Mouse (Mus musculus): ENCODE data around the gene Ankmy1. TPM values are rescaled to one million over a fixed set of nuclear protein-coding genes. Genes with fewer than 3 reads are reported as not detected.
A peak's percentile ranks its signal among the peaks of the same experiment; 100 is the strongest.

Gene Ankmy1
- polyA plus RNA-seq, 1 experiment from 2014 or later: 1.6 TPM

DNA sequence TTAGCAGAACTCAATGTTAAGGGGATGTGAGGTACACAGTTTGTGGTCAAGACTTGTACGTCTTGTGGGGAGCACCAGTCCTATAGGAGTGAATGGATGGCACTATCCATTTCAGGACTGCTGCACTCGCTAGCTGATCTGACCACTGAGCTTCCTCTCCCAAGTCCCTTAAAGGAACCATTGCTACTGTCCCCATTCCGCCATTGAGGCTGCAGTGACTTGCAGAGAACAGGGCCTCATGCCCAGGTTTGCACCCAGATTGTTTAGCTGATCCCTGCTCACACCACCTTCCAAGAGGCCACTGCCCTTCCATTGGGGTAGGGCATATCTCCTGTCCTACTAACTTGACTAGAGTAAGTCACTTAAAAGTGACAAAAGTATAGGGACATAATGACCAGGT is 6.0 kb upstream of the Ankmy1 start:
- Histone ChIP-seq H3K27me3 (ENCODE audit: control insufficient read depth, insufficient read depth, low read length) (0 out of 2 replicates have a peak, but pooled peaks cover 5% of the 10 kb centered on the region), H3K9me3 (ENCODE audit: control insufficient read depth, low read length) (no peaks in the 10 kb centered on the region), H3K27ac (replicated peaks; ENCODE audit: low read depth, low read length) (no peak overlapping the region), H3K36me3 (ENCODE audit: control insufficient read depth, insufficient read depth, low read length) (no peaks in the 10 kb centered on the region), H3K4me3 (replicated peaks; ENCODE audit: low read depth, low read length) (no peak overlapping the region), H3K9ac (replicated peaks; ENCODE audit: low read length) (no peak overlapping the region), H3K4me1 (ENCODE audit: control insufficient read depth, insufficient read depth, low read length) (peaks cover 36% of the 10 kb centered on the region), H3K4me2 (ENCODE audit: low read length) (no peak overlapping the region)
- ATAC-seq (ENCODE audit: low FRiP score, low TSS enrichment): no peak
- 93% methylated on average over 3 of the region's 3 CpGs for WGBS
- no peak for DNase-seq

DNA sequence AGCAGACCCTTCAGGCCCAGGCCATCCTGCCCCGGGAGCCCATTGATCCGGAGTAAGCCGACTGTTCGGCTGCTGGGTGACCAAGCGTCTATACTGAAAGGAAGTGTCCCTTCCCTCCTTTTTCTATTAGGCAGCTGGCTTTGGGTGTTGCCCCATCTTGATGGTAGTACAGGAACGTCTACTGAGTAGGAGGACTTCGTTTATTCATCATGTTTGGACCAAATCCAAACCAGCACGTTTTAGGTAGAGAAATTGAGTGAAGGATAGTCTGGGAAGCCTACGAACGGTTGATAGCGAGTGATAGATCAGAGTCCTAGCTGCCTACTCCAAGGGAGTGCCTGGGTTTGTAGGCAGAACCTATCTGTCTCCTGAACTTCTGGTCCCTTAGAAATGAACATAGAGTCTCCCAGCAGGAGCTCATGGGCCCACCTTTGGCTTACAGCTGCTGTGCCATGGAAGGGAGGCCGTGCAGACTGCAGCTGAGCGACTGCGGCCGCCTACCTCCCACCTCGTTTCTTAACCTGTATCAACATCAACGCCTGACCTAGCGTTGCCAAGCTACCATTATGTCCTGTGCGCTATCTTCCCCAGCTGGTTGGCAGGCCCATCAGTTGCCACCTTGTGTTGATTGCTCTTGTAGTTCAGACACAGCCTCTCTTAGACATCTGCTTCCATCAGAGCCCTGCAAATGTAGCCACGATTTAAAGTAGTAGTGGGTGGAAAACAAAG is 5.1 kb upstream of the Ankmy1 start:
- Histone ChIP-seq H3K4me1 (ENCODE audit: control insufficient read depth, insufficient read depth, low read length) (peaks cover 38% of the 10 kb centered on the region), H3K36me3 (ENCODE audit: control insufficient read depth, insufficient read depth, low read length) (no peaks in the 10 kb centered on the region), H3K27me3 (ENCODE audit: control insufficient read depth, insufficient read depth, low read length) (0 out of 2 replicates have a peak, but pooled peaks cover 5% of the 10 kb centered on the region), H3K4me3 (replicated peaks; ENCODE audit: low read depth, low read length) (peak overlapping the region; percentile 69), H3K9me3 (ENCODE audit: control insufficient read depth, low read length) (no peaks in the 10 kb centered on the region), H3K4me2 (ENCODE audit: low read length) (peak overlapping the region; percentile 78), H3K27ac (replicated peaks; ENCODE audit: low read depth, low read length) (peak overlapping the region; percentile 88), H3K9ac (replicated peaks; ENCODE audit: low read length) (peak overlapping the region; percentile 68)
- no peak for ATAC-seq (ENCODE audit: low FRiP score, low TSS enrichment)
- WGBS: 48% methylated on average over 20 of the region's 20 CpGs
- DNase-seq: no peak

DNA sequence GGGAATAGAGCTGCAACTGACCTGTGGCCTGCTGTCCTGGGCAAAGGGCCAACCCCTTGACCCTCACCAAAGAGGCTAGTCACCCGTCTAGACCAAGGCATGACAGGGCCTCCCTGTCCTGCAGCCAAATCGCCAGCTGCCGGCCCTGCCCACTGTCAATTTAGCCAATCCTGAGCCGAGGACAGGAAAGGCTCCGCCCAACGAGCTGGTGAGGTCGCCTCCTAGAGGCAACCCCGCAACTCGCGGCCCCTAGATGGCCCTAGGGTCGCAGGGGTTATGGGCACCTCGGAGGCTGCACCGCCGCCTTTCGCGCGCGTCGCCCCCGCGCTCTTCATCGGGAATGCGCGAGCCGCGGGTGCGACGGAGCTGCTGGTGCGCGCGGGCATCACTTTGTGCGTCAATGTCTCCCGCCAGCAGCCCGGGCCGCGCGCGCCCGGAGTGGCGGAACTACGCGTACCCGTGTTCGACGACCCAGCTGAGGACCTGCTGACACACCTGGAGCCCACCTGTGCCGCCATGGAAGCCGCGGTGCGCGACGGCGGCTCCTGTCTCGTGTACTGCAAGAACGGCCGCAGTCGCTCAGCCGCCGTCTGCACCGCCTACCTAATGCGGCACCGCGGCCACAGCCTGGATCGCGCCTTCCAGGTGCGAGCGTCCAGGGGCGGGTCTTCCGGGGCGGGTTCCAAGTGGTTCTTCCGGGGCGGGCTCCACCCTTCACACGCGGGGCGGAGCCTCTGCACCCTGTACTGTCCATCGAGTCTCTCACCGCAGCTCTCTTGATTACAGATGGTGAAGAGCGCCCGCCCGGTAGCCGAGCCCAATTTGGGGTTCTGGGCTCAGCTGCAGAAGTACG is 4.3 kb upstream of the Ankmy1 start, which contains the start of gene Dusp28:
Gene Dusp28, plus strand, starts transcription at position 203 of the 853 bp plus-strand sequence.
- peak within 1 kb of the TSS; percentile 68 for H3K9ac ChIP-seq (replicated peaks; ENCODE audit: low read length)
- peak within 1 kb of the TSS; percentile 88 for H3K27ac ChIP-seq (replicated peaks; ENCODE audit: low read depth, low read length)
- ATAC-seq (ENCODE audit: low FRiP score, low TSS enrichment): peak; percentile 90
- peak; percentile 94 for DNase-seq
- H3K4me2 ChIP-seq (ENCODE audit: low read length): peak within 1 kb of the TSS; percentile 78
- WGBS: under 1% methylated on average over 81 of the region's 81 CpGs
- H3K9me3 ChIP-seq (ENCODE audit: control insufficient read depth, low read length): no peaks in the 10 kb centered on the region
- peaks cover 33% of the 10 kb centered on the region for H3K4me1 ChIP-seq (ENCODE audit: control insufficient read depth, insufficient read depth, low read length)
- H3K36me3 ChIP-seq (ENCODE audit: control insufficient read depth, insufficient read depth, low read length): no peaks in the 10 kb centered on the region
- H3K27me3 ChIP-seq (ENCODE audit: control insufficient read depth, insufficient read depth, low read length): 0 out of 2 replicates have a peak, but pooled peaks cover 5% of the 10 kb centered on the region
- H3K4me3 ChIP-seq (replicated peaks; ENCODE audit: low read depth, low read length): peak within 1 kb of the TSS; percentile 69

DNA sequence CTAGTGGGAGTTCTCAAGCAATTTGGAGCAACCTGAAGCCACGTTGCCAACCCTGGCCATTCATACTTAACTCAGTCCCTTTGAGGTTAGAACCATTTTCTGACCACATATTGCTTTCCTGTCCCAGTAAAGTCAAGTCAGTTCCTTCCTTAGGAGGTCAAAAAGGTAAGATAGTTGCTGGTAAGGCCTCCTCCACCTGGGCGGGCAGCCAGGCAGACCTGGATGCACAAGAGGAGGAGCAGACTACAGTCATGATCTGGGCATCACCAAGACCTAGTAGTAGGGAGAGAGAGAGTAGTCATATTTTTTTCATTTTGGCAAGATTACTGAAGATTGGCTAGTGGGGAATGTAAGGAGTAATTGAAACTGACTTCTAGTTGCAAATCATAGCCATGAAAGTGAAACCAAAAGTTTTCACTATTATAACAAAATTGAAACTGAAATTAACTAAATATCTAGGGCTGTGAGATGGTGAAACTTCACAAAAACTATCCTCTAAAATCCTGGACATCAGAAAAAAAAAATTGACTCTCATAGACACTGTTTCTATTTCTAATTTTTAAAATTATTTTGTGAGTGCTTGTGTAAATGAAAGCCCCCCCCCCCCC is 3.1 kb upstream of the Ankmy1 start:
- WGBS: 96% methylated on average over 2 of the region's 2 CpGs
- no peak for ATAC-seq (ENCODE audit: low FRiP score, low TSS enrichment)

DNA sequence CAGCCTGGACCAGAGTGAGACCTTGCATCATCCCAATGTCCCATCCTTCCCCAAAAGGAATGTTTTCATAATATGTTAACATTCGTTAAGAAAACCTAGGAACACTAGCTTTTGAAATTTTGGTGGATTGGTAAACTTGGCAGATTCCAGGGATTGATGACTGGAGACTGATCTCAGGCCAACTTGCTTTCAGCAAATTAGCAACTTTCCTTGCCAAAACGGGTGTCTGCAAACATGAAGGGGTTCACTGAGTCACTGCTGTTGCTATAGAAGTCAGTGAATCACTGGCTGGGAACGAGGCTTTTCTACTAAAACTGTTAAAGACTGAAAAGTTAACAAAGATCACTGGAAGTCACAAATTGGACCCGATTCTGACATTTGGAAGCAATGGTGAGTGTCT is 921 bp upstream of the Ankmy1 start:
- H3K4me1 ChIP-seq (ENCODE audit: control insufficient read depth, insufficient read depth, low read length): peaks cover 15% of the 10 kb centered on the region; the same call in 1 of the 2 replicates
- 75% methylated on average over 4 of the region's 4 CpGs for WGBS

More for the DNA sequence above, 3.1 kb upstream of the Ankmy1 start:
- Histone ChIP-seq H3K9me3 (ENCODE audit: control insufficient read depth, low read length) (no peaks in the 10 kb centered on the region), H3K9ac (replicated peaks; ENCODE audit: low read length) (no peak overlapping the region), H3K4me3 (replicated peaks; ENCODE audit: low read depth, low read length) (no peak overlapping the region), H3K4me2 (ENCODE audit: low read length) (no peak overlapping the region), H3K4me1 (ENCODE audit: control insufficient read depth, insufficient read depth, low read length) (peaks cover 26% of the 10 kb centered on the region), H3K27ac (replicated peaks; ENCODE audit: low read depth, low read length) (no peak overlapping the region), H3K36me3 (ENCODE audit: control insufficient read depth, insufficient read depth, low read length) (no peaks in the 10 kb centered on the region), H3K27me3 (ENCODE audit: control insufficient read depth, insufficient read depth, low read length) (0 out of 2 replicates have a peak, but pooled peaks cover 5% of the 10 kb centered on the region)
- no peak for DNase-seq

DNA sequence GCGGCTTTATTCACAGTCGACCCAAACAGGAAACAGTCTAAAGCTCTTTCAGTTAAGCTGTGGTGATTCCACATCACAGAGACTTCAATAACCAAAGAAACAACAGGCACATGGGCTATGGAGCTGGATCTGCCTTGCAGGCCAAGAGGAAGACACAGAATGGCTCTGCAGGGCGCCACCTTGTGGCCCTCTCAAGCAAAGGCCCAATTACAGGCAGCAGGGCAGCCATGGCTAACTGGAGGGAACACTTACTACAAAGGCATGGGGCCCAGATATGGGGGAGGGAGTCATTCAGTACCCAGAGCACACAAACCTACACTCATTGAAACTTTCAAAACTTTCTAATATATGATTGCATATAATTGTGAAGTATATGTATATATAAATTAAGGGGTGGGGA is 7.6 kb downstream of the Ankmy1 start:
- no peaks in the 10 kb centered on the region for H3K27me3 ChIP-seq (ENCODE audit: control insufficient read depth, insufficient read depth, low read length)
- no peak overlapping the region for H3K9ac ChIP-seq (replicated peaks; ENCODE audit: low read length)
- no peaks in the 10 kb centered on the region for H3K4me1 ChIP-seq (ENCODE audit: control insufficient read depth, insufficient read depth, low read length)
- ATAC-seq (ENCODE audit: low FRiP score, low TSS enrichment) (peak; percentile 48; the same call in 1 of the 2 replicates), DNase-seq (peak; percentile 89)
- no peak overlapping the region for H3K4me2 ChIP-seq (ENCODE audit: low read length)
- 11% methylated on average over 3 of the region's 3 CpGs for WGBS
- H3K36me3 ChIP-seq (ENCODE audit: control insufficient read depth, insufficient read depth, low read length): no peaks in the 10 kb centered on the region
- no peak overlapping the region for H3K4me3 ChIP-seq (replicated peaks; ENCODE audit: low read depth, low read length)
- H3K9me3 ChIP-seq (ENCODE audit: control insufficient read depth, low read length): no peaks in the 10 kb centered on the region
- no peak overlapping the region for H3K27ac ChIP-seq (replicated peaks; ENCODE audit: low read depth, low read length)

More for the DNA sequence above, 921 bp upstream of the Ankmy1 start:
- ATAC-seq (ENCODE audit: low FRiP score, low TSS enrichment) (no peak), DNase-seq (no peak)
- Histone ChIP-seq H3K36me3 (ENCODE audit: control insufficient read depth, insufficient read depth, low read length) (no peaks in the 10 kb centered on the region), H3K27ac (replicated peaks; ENCODE audit: low read depth, low read length) (no peak overlapping the region), H3K9ac (replicated peaks; ENCODE audit: low read length) (no peak overlapping the region), H3K27me3 (ENCODE audit: control insufficient read depth, insufficient read depth, low read length) (0 out of 2 replicates have a peak, but pooled peaks cover under 1% of the 10 kb centered on the region), H3K9me3 (ENCODE audit: control insufficient read depth, low read length) (no peaks in the 10 kb centered on the region), H3K4me3 (replicated peaks; ENCODE audit: low read depth, low read length) (no peak overlapping the region), H3K4me2 (ENCODE audit: low read length) (no peak overlapping the region)

DNA sequence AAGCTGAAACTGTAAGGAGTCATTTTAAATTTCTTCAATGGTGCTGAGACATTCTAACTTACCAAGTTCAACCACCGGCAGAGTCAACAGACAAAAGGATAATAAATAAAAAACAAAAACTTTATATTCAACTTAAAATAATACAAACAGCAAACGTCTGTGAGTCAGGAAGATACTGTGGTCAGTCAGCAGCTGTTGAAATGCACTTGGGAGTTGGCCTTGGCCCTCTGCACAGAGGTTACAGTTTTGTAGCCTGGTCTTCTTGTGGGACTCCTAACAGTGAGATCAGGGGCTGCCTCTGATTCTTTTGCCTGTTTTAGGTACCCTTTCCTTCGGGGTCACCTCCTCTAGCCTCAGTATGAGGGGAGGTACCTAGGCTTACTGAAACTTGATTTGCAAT is 8.8 kb downstream of the Ankmy1 start:
- Histone ChIP-seq H3K27ac (replicated peaks; ENCODE audit: low read depth, low read length) (no peak overlapping the region), H3K4me2 (ENCODE audit: low read length) (no peak overlapping the region), H3K4me1 (ENCODE audit: control insufficient read depth, insufficient read depth, low read length) (no peaks in the 10 kb centered on the region), H3K4me3 (replicated peaks; ENCODE audit: low read depth, low read length) (no peak overlapping the region), H3K9ac (replicated peaks; ENCODE audit: low read length) (no peak overlapping the region), H3K36me3 (ENCODE audit: control insufficient read depth, insufficient read depth, low read length) (no peaks in the 10 kb centered on the region), H3K9me3 (ENCODE audit: control insufficient read depth, low read length) (no peaks in the 10 kb centered on the region), H3K27me3 (ENCODE audit: control insufficient read depth, insufficient read depth, low read length) (no peaks in the 10 kb centered on the region)
- DNase-seq: no peak
- ATAC-seq (ENCODE audit: low FRiP score, low TSS enrichment): no peak
- WGBS: 77% methylated on average over 3 of the region's 3 CpGs

DNA sequence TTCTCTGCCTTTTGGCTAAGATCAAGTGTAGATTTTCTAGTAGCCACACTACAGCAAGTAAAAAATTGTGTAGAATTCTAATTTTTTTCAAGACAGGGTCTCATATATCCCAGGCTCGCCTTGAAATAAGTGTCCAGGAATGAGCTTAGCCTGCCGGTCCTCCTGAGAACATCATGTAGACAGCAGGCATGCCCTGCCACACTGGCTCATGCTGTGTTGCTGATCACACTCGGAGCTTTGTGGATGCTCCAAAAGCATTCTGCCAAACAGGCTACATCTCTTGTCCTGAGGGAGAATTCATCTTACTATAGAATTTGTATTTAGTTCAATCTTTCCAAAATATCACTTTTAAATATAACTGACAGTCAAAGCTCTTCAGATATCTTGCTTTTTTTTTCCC is 9.9 kb downstream of the Ankmy1 start:
- 63% methylated on average over 3 of the region's 3 CpGs for WGBS
- Histone ChIP-seq H3K4me2 (ENCODE audit: low read length) (no peak overlapping the region), H3K9ac (replicated peaks; ENCODE audit: low read length) (no peak overlapping the region), H3K9me3 (ENCODE audit: control insufficient read depth, low read length) (no peaks in the 10 kb centered on the region), H3K4me3 (replicated peaks; ENCODE audit: low read depth, low read length) (no peak overlapping the region), H3K27ac (replicated peaks; ENCODE audit: low read depth, low read length) (no peak overlapping the region), H3K4me1 (ENCODE audit: control insufficient read depth, insufficient read depth, low read length) (no peaks in the 10 kb centered on the region), H3K27me3 (ENCODE audit: control insufficient read depth, insufficient read depth, low read length) (no peaks in the 10 kb centered on the region), H3K36me3 (ENCODE audit: control insufficient read depth, insufficient read depth, low read length) (no peaks in the 10 kb centered on the region)
- no peak for ATAC-seq (ENCODE audit: low FRiP score, low TSS enrichment)
- no peak for DNase-seq
